Mouse (Mus musculus) liver, embryonic 14.5 days (tissue): ENCODE results near the gene Nlrx1.

Source experiments
- CTCF ChIP-seq: IDR thresholded peaks from 2 replicates; pipeline ENCODE4 v1.5.1; 2016; ENCODE audit warnings: antibody characterized with exemption, low read depth, control low read depth
- EP300 ChIP-seq: IDR thresholded peaks from 2 replicates; pipeline ENCODE4 v1.6.1; 2016; ENCODE audit warnings: antibody characterized with exemption, low read depth

GRCm38 (mm10) chr9:44237128-44237527 is 31.3 kb downstream of the Nlrx1 start:
- TF ChIP-seq CTCF = no peak
- no peak for TF ChIP-seq EP300
